Mouse (Mus musculus) liver, embryonic 15.5 days (tissue): ENCODE measurements around the gene Slc2a10. TPM values are rescaled to one million over a fixed set of nuclear protein-coding genes. Genes with fewer than 3 reads are reported as not detected.

Experiments
- ATAC-seq: fragments of 200-750 bp; cut with Nextera tagmentation; 2 replicates; pipeline ENCODE4 v1.8.0; 2017; ENCODE audit warnings: moderate number of reproducible peaks, mild to moderate bottlenecking, moderate library complexity; ENCODE audit not compliant: insufficient read depth
- H3K27ac ChIP-seq: fragments of 300-500 bp; sonication (generic); replicated peaks from 2 replicates; pipeline ENCODE4 v1.5.1; 2015; ENCODE audit warnings: mild to moderate bottlenecking, inconsistent platforms
- H3K27me3 ChIP-seq: fragments of 300-500 bp; sonication (generic); 2 replicates; pipeline ENCODE4 v1.6.1; 2015; ENCODE audit warnings: mild to moderate bottlenecking, inconsistent platforms
- H3K36me3 ChIP-seq: fragments of 300-500 bp; sonication (generic); replicated peaks from 2 replicates; pipeline ENCODE4 v1.6.1; 2015; ENCODE audit warnings: moderate library complexity, mild to moderate bottlenecking, inconsistent platforms
- H3K4me1 ChIP-seq: fragments of 300-500 bp; sonication (generic); replicated peaks from 2 replicates; pipeline ENCODE4 v1.6.1; 2015; ENCODE audit warnings: inconsistent platforms
- H3K4me2 ChIP-seq: fragments of 300-500 bp; sonication (generic); 2 replicates; pipeline ENCODE4 v1.6.1; 2015; ENCODE audit warnings: moderate library complexity, mild to moderate bottlenecking, inconsistent platforms
- H3K4me3 ChIP-seq: fragments of 300-500 bp; sonication (generic); replicated peaks from 2 replicates; pipeline ENCODE4 v1.5.1; 2015; ENCODE audit warnings: mild to moderate bottlenecking, inconsistent platforms
- H3K9ac ChIP-seq: fragments of 300-500 bp; sonication (generic); 2 replicates; pipeline ENCODE4 v1.6.1; 2015; ENCODE audit warnings: moderate library complexity, mild to moderate bottlenecking, inconsistent platforms
- H3K9me3 ChIP-seq: fragments of 300-500 bp; sonication (generic); replicated peaks from 2 replicates; pipeline ENCODE4 v1.6.1; 2016; ENCODE audit warnings: inconsistent platforms
- WGBS: fragments of 180-500 bp; shearing (Covaris S2); methylation state at CpG from one replicate; pipeline ENCODE4 v1.1.7; 2015; ENCODE audit warnings: mixed read lengths; ENCODE audit not compliant: insufficient replicate concordance; 5-methylcytosine and 5-hydroxymethylcytosine counted together
- polyA plus RNA-seq: library from polyadenylated mRNA; unstranded; fragments of >200 nt; fragmentation: Nextera tagmentation; extraction: Ambion mirVana; gene quantifications from 2 replicates; pipeline ENCODE4 v1.2.1, GENCODE M21; 2015

The Slc2a10 gene
- 0.29 and 0.35 TPM in 2 replicates for polyA plus RNA-seq

- no peak for ATAC-seq
- Histone ChIP-seq H3K9ac (no peak within 1 kb of the TSS), H3K27me3 (peaks cover 28% of the 10 kb centered on the region)
Measured at GRCm38 (mm10) chr2:165503259-165504203, at the start of gene Slc2a10. Slc2a10 (plus strand) TSS chr2:165503787.

GRCm38 (mm10) chr2:165456710-165457109 lies 46.9 kb upstream of the Slc2a10 start:
- no peak overlapping the region for H3K4me3 ChIP-seq
- ATAC-seq, result no peak
- WGBS, result 44% methylated on average over 2 of the region's 2 CpGs
- no peak overlapping the region for H3K4me2 ChIP-seq
- H3K9ac ChIP-seq, result no peak overlapping the region
- H3K9me3 ChIP-seq, result no peaks in the 10 kb centered on the region
- peaks cover 7% of the 10 kb centered on the region; the same call in 1 of the 2 replicates for H3K4me1 ChIP-seq
- H3K36me3 ChIP-seq, result no peaks in the 10 kb centered on the region
- no peak overlapping the region for H3K27ac ChIP-seq
- H3K27me3 ChIP-seq, result no peaks in the 10 kb centered on the region

More at GRCm38 (mm10) chr2:165503259-165504203, at the start of gene Slc2a10:
- 9% methylated on average over 31 of the region's 32 CpGs for WGBS
- Histone ChIP-seq H3K4me1 (no peaks in the 10 kb centered on the region), H3K36me3 (no peaks in the 10 kb centered on the region), H3K4me3 (peak within 1 kb of the TSS; percentile 36), H3K4me2 (peak within 1 kb of the TSS; percentile 44), H3K27ac (no peak within 1 kb of the TSS), H3K9me3 (no peaks in the 10 kb centered on the region)

- H3K4me3 ChIP-seq, result no peak overlapping the region
- no peaks in the 10 kb centered on the region for H3K9me3 ChIP-seq
- ATAC-seq, result no peak
- H3K4me1 ChIP-seq, result peaks cover 7% of the 10 kb centered on the region; the same call in 1 of the 2 replicates
- H3K36me3 ChIP-seq, result no peaks in the 10 kb centered on the region
- no peaks in the 10 kb centered on the region for H3K27me3 ChIP-seq
- no peak overlapping the region for H3K4me2 ChIP-seq
- no peak overlapping the region for H3K9ac ChIP-seq
- no peak overlapping the region for H3K27ac ChIP-seq
- WGBS, result 43% methylated on average over 5 of the region's 5 CpGs
Measured at GRCm38 (mm10) chr2:165458189-165458588, 45.4 kb upstream of the Slc2a10 start.

GRCm38 (mm10) chr2:165459663-165460062 lies 43.9 kb upstream of the Slc2a10 start:
- no peak overlapping the region for H3K4me3 ChIP-seq
- H3K9me3 ChIP-seq, result no peaks in the 10 kb centered on the region
- WGBS, result 41% methylated on average over 7 of the region's 7 CpGs
- H3K9ac ChIP-seq, result no peak overlapping the region
- no peak for ATAC-seq
- 0 out of 2 replicates have a peak, but pooled peaks cover 3% of the 10 kb centered on the region for H3K4me1 ChIP-seq
- H3K27me3 ChIP-seq, result no peaks in the 10 kb centered on the region
- H3K4me2 ChIP-seq, result no peak overlapping the region
- no peak overlapping the region for H3K27ac ChIP-seq
- H3K36me3 ChIP-seq, result no peaks in the 10 kb centered on the region

GRCm38 (mm10) chr2:165467824-165468452 lies 35.6 kb upstream of the Slc2a10 start:
- Histone ChIP-seq H3K9ac (no peak overlapping the region), H3K9me3 (no peaks in the 10 kb centered on the region), H3K27me3 (peaks cover 12% of the 10 kb centered on the region), H3K27ac (no peak overlapping the region), H3K4me2 (no peak overlapping the region), H3K4me3 (no peak overlapping the region), H3K36me3 (no peaks in the 10 kb centered on the region), H3K4me1 (peaks cover 13% of the 10 kb centered on the region)
- peak; percentile 60 for ATAC-seq
- WGBS, result 56% methylated on average over 15 of the region's 15 CpGs

GRCm38 (mm10) chr2:165470167-165470566 lies 33.4 kb upstream of the Slc2a10 start:
- no peak for ATAC-seq
- no peak overlapping the region for H3K27ac ChIP-seq
- H3K27me3 ChIP-seq, result peaks cover 21% of the 10 kb centered on the region
- H3K9me3 ChIP-seq, result no peaks in the 10 kb centered on the region
- no peak overlapping the region for H3K9ac ChIP-seq
- peaks cover 18% of the 10 kb centered on the region for H3K4me1 ChIP-seq
- H3K36me3 ChIP-seq, result no peaks in the 10 kb centered on the region
- 28% methylated on average over 5 of the region's 5 CpGs for WGBS
- no peak overlapping the region for H3K4me2 ChIP-seq
- H3K4me3 ChIP-seq, result no peak overlapping the region

- Histone ChIP-seq H3K9ac (no peak overlapping the region), H3K27me3 (peaks cover 21% of the 10 kb centered on the region), H3K27ac (no peak overlapping the region), H3K36me3 (no peaks in the 10 kb centered on the region), H3K4me2 (peak overlapping the region; percentile 43), H3K4me1 (peaks cover 18% of the 10 kb centered on the region), H3K4me3 (peak overlapping the region; percentile 37; the same call in 1 of the 2 replicates), H3K9me3 (no peaks in the 10 kb centered on the region)
- ATAC-seq, result no peak
- 60% methylated on average over 11 of the region's 11 CpGs for WGBS
Measured at GRCm38 (mm10) chr2:165471943-165472342, 31.6 kb upstream of the Slc2a10 start.

GRCm38 (mm10) chr2:165473003-165473402 lies 30.6 kb upstream of the Slc2a10 start, which contains the start of gene Slc13a3:
Slc13a3 (minus strand) TSS chr2:165473230.
- H3K4me3 ChIP-seq, result peak within 1 kb of the TSS; percentile 37
- no peak for ATAC-seq
- no peaks in the 10 kb centered on the region for H3K9me3 ChIP-seq
- H3K9ac ChIP-seq, result no peak within 1 kb of the TSS
- H3K4me1 ChIP-seq, result peaks cover 10% of the 10 kb centered on the region
- no peak within 1 kb of the TSS for H3K27ac ChIP-seq
- no peaks in the 10 kb centered on the region for H3K36me3 ChIP-seq
- WGBS, result 3% methylated on average over 30 of the region's 35 CpGs
- peaks cover 21% of the 10 kb centered on the region for H3K27me3 ChIP-seq
- peak within 1 kb of the TSS; percentile 43 for H3K4me2 ChIP-seq

GRCm38 (mm10) chr2:165475412-165475811 lies 28.2 kb upstream of the Slc2a10 start:
- Histone ChIP-seq H3K4me2 (no peak overlapping the region), H3K9ac (no peak overlapping the region), H3K27ac (no peak overlapping the region), H3K36me3 (no peaks in the 10 kb centered on the region), H3K9me3 (no peaks in the 10 kb centered on the region), H3K4me3 (no peak overlapping the region), H3K4me1 (peaks cover 6% of the 10 kb centered on the region; the same call in 1 of the 2 replicates), H3K27me3 (peaks cover 21% of the 10 kb centered on the region)
- WGBS, result 64% methylated on average over 7 of the region's 7 CpGs
- no peak for ATAC-seq

GRCm38 (mm10) chr2:165475850-165476249 lies 27.7 kb upstream of the Slc2a10 start:
- ATAC-seq, result no peak
- H3K27ac ChIP-seq, result no peak overlapping the region
- 48% methylated on average over 5 of the region's 5 CpGs for WGBS

GRCm38 (mm10) chr2:165482003-165482402 lies 21.6 kb upstream of the Slc2a10 start:
- 55% methylated on average over 8 of the region's 8 CpGs for WGBS
- no peak overlapping the region for H3K27ac ChIP-seq
- H3K4me3 ChIP-seq, result no peak overlapping the region
- no peaks in the 10 kb centered on the region for H3K9me3 ChIP-seq
- no peaks in the 10 kb centered on the region for H3K36me3 ChIP-seq
- no peak for ATAC-seq
- no peak overlapping the region for H3K4me2 ChIP-seq
- H3K9ac ChIP-seq, result no peak overlapping the region
- H3K4me1 ChIP-seq, result 0 out of 2 replicates have a peak, but pooled peaks cover 6% of the 10 kb centered on the region
- no peaks in the 10 kb centered on the region for H3K27me3 ChIP-seq

More at GRCm38 (mm10) chr2:165475850-165476249, 27.7 kb upstream of the Slc2a10 start:
- no peak overlapping the region for H3K4me2 ChIP-seq
- no peak overlapping the region for H3K9ac ChIP-seq
- no peaks in the 10 kb centered on the region for H3K36me3 ChIP-seq
- peaks cover 6% of the 10 kb centered on the region; the same call in 1 of the 2 replicates for H3K4me1 ChIP-seq
- peaks cover 21% of the 10 kb centered on the region for H3K27me3 ChIP-seq
- H3K9me3 ChIP-seq, result no peaks in the 10 kb centered on the region
- H3K4me3 ChIP-seq, result no peak overlapping the region
